Mouse (Mus musculus): ENCODE data around the gene Pde4d.

GRCm38 (mm10) chr13:109052805-109053204, 603.1 kb downstream of the Pde4d start:
- TF ChIP-seq CTCF (IDR thresholded peaks at IDR 0.05; ENCODE audit: extremely low read depth, insufficient read depth, low read length), result no peak
- TF ChIP-seq POLR2A (IDR thresholded peaks at IDR 0.05; ENCODE audit: extremely low read depth, insufficient read depth, low read length), result no peak
